In genomic region chr6:124953991-124954715, GRCm38 (mm10) we compare ENCODE assay signal across 17 mouse cellular contexts. TPM values are rescaled to one million over a fixed set of nuclear protein-coding genes. Genes with fewer than 3 reads are reported as not detected.
"Had no signal": no experiment of that assay in that cellular context is flagged by ENCODE, and none has a peak within 500 bp of the region (broad histone marks: within the 10 kb centered on the region; RNA-seq: fewer than 3 reads in every experiment).

No protein-coding gene starts in this region.

- H3K9ac ChIP-seq: lung, embryonic 15.5 days; midbrain, embryonic 13.5 days; midbrain, embryonic 15.5 days; neural tube, embryonic 12.5 days; stomach, embryonic 15.5 days had no signal

- H3K27me3 ChIP-seq: lung, embryonic 15.5 days; midbrain, embryonic 13.5 days; midbrain, embryonic 15.5 days; neural tube, embryonic 12.5 days; stomach, embryonic 15.5 days had no signal

- H3K27ac ChIP-seq: lung, embryonic 15.5 days; midbrain, embryonic 13.5 days; midbrain, embryonic 15.5 days; neural tube, embryonic 12.5 days; stomach, embryonic 15.5 days; stomach, postnatal 0 days had no signal

- ATAC-seq: lung, postnatal 0 days; midbrain, embryonic 13.5 days; midbrain, embryonic 15.5 days had no signal

- DNase-seq: lung, adult 18-20 months; lung, postnatal 4 days; right cerebral cortex, postnatal 14 days; thymus, postnatal 14 days; thymus, postnatal 36 days had no signal

- H3K4me2 ChIP-seq: lung, embryonic 15.5 days; midbrain, embryonic 11.5 days; midbrain, embryonic 13.5 days; midbrain, embryonic 15.5 days; neural tube, embryonic 12.5 days; stomach, embryonic 15.5 days had no signal

- H3K4me3 ChIP-seq: lung, embryonic 15.5 days; midbrain, embryonic 13.5 days; midbrain, embryonic 15.5 days; neural tube, embryonic 12.5 days; stomach, embryonic 15.5 days had no signal

- H3K9me3 ChIP-seq: lung, embryonic 15.5 days; midbrain, embryonic 13.5 days; midbrain, embryonic 15.5 days; neural tube, embryonic 12.5 days; stomach, embryonic 15.5 days had no signal

- H3K4me1 ChIP-seq: lung, embryonic 15.5 days; midbrain, embryonic 13.5 days; midbrain, embryonic 15.5 days; neural tube, embryonic 12.5 days; stomach, embryonic 15.5 days had no signal

RNA-seq across cellular contexts. Expression of gene Pianp, which starts 42.3 kb away (rescaled TPM):
- total RNA-seq: megakaryocyte, adult 5-6 weeks; megakaryocyte-erythroid progenitor cell, adult 5-6 weeks; monocyte, adult 5-6 weeks; neutrophil, adult 5-6 weeks had no signal

RNA-seq across cellular contexts. Expression of gene Lag3, which starts 42.6 kb away (rescaled TPM):
- total RNA-seq: monocyte, adult 5-6 weeks had no signal
